Mouse (Mus musculus) cortical plate, adult 2 months (tissue): ENCODE measurements around the gene Hspg2.
A peak's percentile ranks its signal among the peaks of the same experiment; 100 is the strongest.

ENCODE experiments used
- CTCF ChIP-seq: fragments of 200-500 bp; IDR thresholded peaks from 2 replicates; pipeline ENCODE4 v1.5.1; 2011; ENCODE audit warnings: mild to moderate bottlenecking, control low read depth, low read length; ENCODE audit not compliant: insufficient read depth; ENCODE audit errors: extremely low read depth
- POLR2A ChIP-seq: fragments of 200-500 bp; IDR thresholded peaks from 2 replicates; pipeline ENCODE4 v1.6.1; 2011; ENCODE audit warnings: mild to moderate bottlenecking, low read length, control low read depth; ENCODE audit not compliant: insufficient read depth; ENCODE audit errors: extremely low read depth

DNA sequence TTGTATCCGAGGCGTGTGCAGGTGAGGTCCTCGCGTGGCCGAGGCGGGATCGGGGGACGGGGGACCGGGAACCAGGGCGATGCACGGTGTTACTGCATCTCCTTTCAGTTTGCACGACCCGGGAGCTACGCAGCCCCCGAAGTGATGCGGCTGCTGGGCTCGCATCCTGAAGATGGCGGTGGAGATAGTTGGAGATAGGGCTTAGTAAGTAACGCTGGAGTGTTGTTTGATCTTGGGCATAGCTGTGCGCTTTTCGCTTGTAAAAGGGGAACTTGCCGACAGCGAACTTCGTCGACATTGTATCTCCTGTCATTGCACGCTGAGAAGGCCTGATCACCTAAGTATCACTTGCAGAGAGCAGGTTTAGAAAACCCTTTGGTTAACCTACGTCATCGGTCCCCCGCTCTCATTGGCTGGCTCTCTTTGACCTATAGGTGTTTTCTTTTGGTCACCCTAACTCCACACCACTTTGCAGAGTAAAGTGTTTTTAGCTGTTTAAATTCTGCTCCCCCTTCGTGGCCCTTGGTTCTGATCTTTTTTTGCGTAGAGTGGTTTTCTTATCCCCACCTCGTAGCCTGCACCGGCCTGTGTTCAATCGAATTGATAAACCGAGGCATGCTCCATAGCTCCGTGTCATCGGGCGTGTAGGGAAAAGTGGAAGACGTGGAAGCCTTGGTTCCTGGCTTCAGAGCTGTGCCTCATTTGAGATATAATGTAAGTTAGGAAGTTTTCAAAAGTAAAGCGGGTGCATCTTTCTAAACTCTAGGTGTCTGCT is 126.1 kb downstream of the Hspg2 start:
- TF ChIP-seq POLR2A = peak; percentile 16; the same call in 1 of the 2 replicates
- TF ChIP-seq CTCF = no peak
